Mouse (Mus musculus) MEL (cell line): Measurements from ENCODE around the gene Mrps10. TPM values are rescaled to one million over a fixed set of nuclear protein-coding genes. Genes with fewer than 3 reads are reported as not detected.
A peak's percentile ranks its signal among the peaks of the same experiment; 100 is the strongest.

Experiments
- DNase-seq: peaks from one replicate; pipeline ENCODE4 v3.0.0; 2011; ENCODE audit warnings: low read depth, low spot score
- H3K27ac ChIP-seq: 2 replicates; pipeline ENCODE4 v1.5.1; 2012; ENCODE audit warnings: low read depth, mild to moderate bottlenecking, control low read depth, low read length, moderate library complexity; ENCODE audit not compliant: control insufficient read depth
- H3K27me3 ChIP-seq, 2 experiments: fragments of 150-350 bp in 1 of 2; sonication (generic) in 1 of 2; 2 replicates each; pipeline ENCODE4 v1.6.1; 2012; ENCODE audit warnings: low read length in 2 of 2, mild to moderate bottlenecking in 2 of 2, improper control_type of control experiment in 1 of 2, moderate library complexity in 1 of 2; ENCODE audit not compliant: insufficient read depth in 2 of 2, control insufficient read depth in 1 of 2
- H3K36me3 ChIP-seq, 2 experiments: 2 replicates each; pipeline ENCODE4 v1.6.1; 2012 to 2014; ENCODE audit warnings: low read length in 2 of 2, improper control_type of control experiment in 1 of 2, inconsistent platforms in 1 of 2, mild to moderate bottlenecking in 1 of 2; ENCODE audit not compliant: insufficient read depth in 2 of 2, control insufficient read depth in 1 of 2
- H3K4me1 ChIP-seq, 2 experiments: fragments of 150-350 bp in 1 of 2; sonication (generic) in 1 of 2; 2 replicates each; pipeline ENCODE4 v1.6.1; 2012; ENCODE audit warnings: low read length in 2 of 2, improper control_type of control experiment in 1 of 2, mild to moderate bottlenecking in 1 of 2; ENCODE audit not compliant: insufficient read depth in 2 of 2, control insufficient read depth in 1 of 2
- H3K4me3 ChIP-seq, 2 experiments: fragments of 150-350 bp in 1 of 2; sonication (generic) in 1 of 2; 2 replicates each; pipeline ENCODE4 v1.5.1; 2012; ENCODE audit warnings: low read depth in 2 of 2, low read length in 2 of 2, mild to moderate bottlenecking in 2 of 2, moderate library complexity in 2 of 2, control low read depth in 1 of 2, improper control_type of control experiment in 1 of 2; ENCODE audit not compliant: control insufficient read depth in 1 of 2, insufficient read depth in 1 of 2
- H3K79me2 ChIP-seq: 2 replicates; pipeline ENCODE4 v1.6.1; 2012; ENCODE audit warnings: mild to moderate bottlenecking, low read length, moderate library complexity; ENCODE audit not compliant: control insufficient read depth, poor library complexity, insufficient read depth
- H3K9ac ChIP-seq: 2 replicates; pipeline ENCODE4 v1.6.1; 2012; ENCODE audit warnings: low read depth, mild to moderate bottlenecking, control low read depth, low read length, moderate library complexity; ENCODE audit not compliant: control insufficient read depth, poor library complexity, severe bottlenecking
- H3K9me3 ChIP-seq: fragments of 150-350 bp; sonication (generic); replicated peaks from 2 replicates; pipeline ENCODE4 v1.6.1; 2012; ENCODE audit warnings: mild to moderate bottlenecking, low read length, improper control_type of control experiment, moderate library complexity; ENCODE audit not compliant: insufficient read depth
- CTCF ChIP-seq, 3 experiments: IDR thresholded peaks in 2 of 3; conservative IDR thresholded peaks in 1 of 3; 2 replicates each; pipeline ENCODE4 v1.5.1; 2011 to 2012; ENCODE audit warnings: low read length in 3 of 3, low read depth in 2 of 3, mild to moderate bottlenecking in 2 of 3, improper control_type of control experiment in 1 of 3, inconsistent platforms in 1 of 3, mixed read lengths in 1 of 3, moderate library complexity in 1 of 3; ENCODE audit not compliant: control insufficient read depth in 1 of 3, insufficient read depth in 1 of 3, poor library complexity in 1 of 3, severe bottlenecking in 1 of 3
- ELF1 ChIP-seq: IDR thresholded peaks from 2 replicates; pipeline ENCODE4 v1.6.1; 2014; ENCODE audit warnings: low read depth, mild to moderate bottlenecking, inconsistent platforms, low read length, improper control_type of control experiment, moderate library complexity
- GATA1 ChIP-seq: IDR thresholded peaks from 2 replicates; pipeline ENCODE4 v1.6.1; 2011; ENCODE audit warnings: low read depth, low read length, improper control_type of control experiment
- MAZ ChIP-seq: IDR thresholded peaks from 2 replicates; pipeline ENCODE4 v1.6.1; 2012; ENCODE audit warnings: low read depth, mild to moderate bottlenecking, inconsistent platforms, low read length, improper control_type of control experiment
- MXI1 ChIP-seq: IDR thresholded peaks from 2 replicates; pipeline ENCODE4 v1.6.1; 2011; ENCODE audit warnings: mild to moderate bottlenecking, low read depth, low read length, improper control_type of control experiment
- MYC ChIP-seq: IDR thresholded peaks from 2 replicates; pipeline ENCODE4 v1.6.1; 2011; ENCODE audit warnings: low read depth, mild to moderate bottlenecking, low read length, improper control_type of control experiment, moderate library complexity
- NRF1 ChIP-seq: IDR thresholded peaks from 2 replicates; pipeline ENCODE4 v1.6.1; 2014; ENCODE audit warnings: low read depth, mild to moderate bottlenecking, inconsistent platforms, low read length, improper control_type of control experiment, moderate library complexity; ENCODE audit not compliant: poor library complexity, insufficient read depth, severe bottlenecking
- POLR2A ChIP-seq, 2 experiments: IDR thresholded peaks; 2 replicates each; pipeline ENCODE4 v1.6.1; 2011 to 2012; ENCODE audit warnings: low read length in 2 of 2, mild to moderate bottlenecking in 2 of 2, control low read depth in 1 of 2, improper control_type of control experiment in 1 of 2, low read depth in 1 of 2, moderate library complexity in 1 of 2; ENCODE audit not compliant: control insufficient read depth in 1 of 2, insufficient read depth in 1 of 2, poor library complexity in 1 of 2
- POLR2AphosphoS5 ChIP-seq: IDR thresholded peaks from 2 replicates; pipeline ENCODE4 v1.6.1; 2012; ENCODE audit warnings: low read depth, borderline replicate concordance, mild to moderate bottlenecking, inconsistent platforms, low read length, moderate library complexity, mixed read lengths
- RAD21 ChIP-seq: IDR thresholded peaks from 2 replicates; pipeline ENCODE4 v1.6.1; 2011; ENCODE audit warnings: mild to moderate bottlenecking, low read depth, low read length, improper control_type of control experiment
- SMC3 ChIP-seq: IDR thresholded peaks from 2 replicates; pipeline ENCODE4 v1.6.1; 2011; ENCODE audit warnings: low read depth, low read length, improper control_type of control experiment
- TBP ChIP-seq: IDR thresholded peaks from 2 replicates; pipeline ENCODE4 v1.8.0; 2011; ENCODE audit warnings: low read depth, low read length, improper control_type of control experiment
- UBTF ChIP-seq: IDR thresholded peaks from 2 replicates; pipeline ENCODE4 v1.6.1; 2012; ENCODE audit warnings: low read depth, mild to moderate bottlenecking, inconsistent platforms, low read length, improper control_type of control experiment, moderate library complexity, borderline replicate concordance; ENCODE audit not compliant: insufficient read depth
- ZC3H11A ChIP-seq: IDR thresholded peaks from 2 replicates; pipeline ENCODE4 v1.6.1; 2012; ENCODE audit warnings: low read depth, mild to moderate bottlenecking, inconsistent platforms, low read length, improper control_type of control experiment
- ZKSCAN1 ChIP-seq: IDR thresholded peaks from 2 replicates; pipeline ENCODE4 v1.6.1; 2012; ENCODE audit warnings: low read depth, mild to moderate bottlenecking, inconsistent platforms, low read length, improper control_type of control experiment, moderate library complexity
- ZNF384 ChIP-seq: IDR thresholded peaks from 2 replicates; pipeline ENCODE4 v1.6.1; 2012; ENCODE audit warnings: low read depth, mild to moderate bottlenecking, inconsistent platforms, low read length, improper control_type of control experiment
- polyA plus RNA-seq, 2 experiments: library from polyadenylated mRNA; stranded (reverse) in 1 of 2; unstranded in 1 of 2; fragments of >175 nt in 1 of 2; fragments of >200 nt in 1 of 2; gene quantifications; 2 replicates each; pipeline versions ENCODE4 v1.2.1 to v1.2.4; 2012; ENCODE audit warnings: low replicate concordance in 2 of 2, low read depth in 1 of 2; ENCODE audit not compliant: insufficient read length in 2 of 2, insufficient read depth in 1 of 2, missing spikeins in 1 of 2
- total RNA-seq: library from RNA; depleted of rRNA; stranded (reverse); fragments of 300-350 nt; gene quantifications from 2 replicates; pipeline ENCODE4 v1.2.3, GENCODE M21; 2012

Gene Mrps10
- total and polyA plus RNA-seq, 3 experiments: 78.9 to 442 (median 107) TPM

DNA sequence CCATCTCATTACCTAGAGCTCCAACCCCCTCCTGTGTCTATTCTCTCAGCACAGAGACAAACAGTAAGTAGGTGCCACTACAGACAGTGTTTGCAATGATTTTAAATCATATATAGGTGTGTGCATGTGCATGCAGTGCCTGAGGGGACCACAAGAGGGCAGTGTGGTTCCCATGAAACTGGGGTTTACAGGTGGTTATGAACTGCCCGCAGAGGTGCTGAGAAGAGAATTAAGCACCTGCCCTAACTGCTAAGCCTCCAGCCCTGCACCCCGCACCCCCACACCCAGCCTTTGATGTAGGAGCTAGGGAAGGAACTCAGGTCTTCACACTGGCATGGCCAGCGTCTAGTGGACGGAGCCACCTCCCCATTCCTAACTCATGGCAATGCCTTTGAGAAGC lies 18.0 kb downstream of the Mrps10 start:
- TF ChIP-seq MYC: 0 out of 2 replicates have a peak, but pooled peaks have one; percentile 45
- no peak for TF ChIP-seq MAZ
- no peak for TF ChIP-seq GATA1
- TF ChIP-seq CTCF (IDR thresholded peaks at IDR 0.05 in 2 of 3, conservative IDR thresholded peaks at IDR 0.05 in 1 of 3; ENCODE audit: control insufficient read depth in 1 of 3, insufficient read depth in 1 of 3, low read depth in 2 of 3, low read length in 3 of 3, poor library complexity in 1 of 3, severe bottlenecking in 1 of 3): peak; percentile 86 to 97 (median 89)
- peak; percentile 55 for TF ChIP-seq RAD21
- TF ChIP-seq SMC3: peak; percentile 74
- no peak for TF ChIP-seq ELF1
- TF ChIP-seq ZC3H11A: peak; percentile 61; the same call in 1 of the 2 replicates
- TF ChIP-seq POLR2AphosphoS5: no peak
- H3K9me3 ChIP-seq: no peaks in the 10 kb centered on the region
- no peaks in the 10 kb centered on the region for H3K79me2 ChIP-seq
- DNase-seq: peak; percentile 65
- no peaks in the 10 kb centered on the region for H3K4me1 ChIP-seq
- H3K36me3 ChIP-seq: no peaks in the 10 kb centered on the region
- no peaks in the 10 kb centered on the region for H3K27me3 ChIP-seq
- H3K27ac ChIP-seq: no peak overlapping the region
- no peak overlapping the region for H3K4me3 ChIP-seq
- H3K9ac ChIP-seq: no peak overlapping the region

- Histone ChIP-seq H3K27ac (no peak overlapping the region), H3K9me3 (no peaks in the 10 kb centered on the region), H3K27me3 (no peaks in the 10 kb centered on the region), H3K36me3 (no peaks in the 10 kb centered on the region), H3K79me2 (no peaks in the 10 kb centered on the region), H3K4me1 (peaks cover 0 to 7% of the 10 kb centered on the region in 2 experiments; a peak in 1 of 4 replicates), H3K4me3 (peak overlapping the region; percentile 52 to 91), H3K9ac (peak overlapping the region; percentile 76)
- TF ChIP-seq ZKSCAN1 (peak; percentile 69; the same call in 1 of the 2 replicates), TBP (no peak), NRF1 (peak; percentile 47; the same call in 1 of the 2 replicates)
- peak; percentile 47 for DNase-seq
Observed at GRCm38 (mm10) chr17:47394223-47394869, 25.7 kb downstream of the Mrps10 start.

DNA sequence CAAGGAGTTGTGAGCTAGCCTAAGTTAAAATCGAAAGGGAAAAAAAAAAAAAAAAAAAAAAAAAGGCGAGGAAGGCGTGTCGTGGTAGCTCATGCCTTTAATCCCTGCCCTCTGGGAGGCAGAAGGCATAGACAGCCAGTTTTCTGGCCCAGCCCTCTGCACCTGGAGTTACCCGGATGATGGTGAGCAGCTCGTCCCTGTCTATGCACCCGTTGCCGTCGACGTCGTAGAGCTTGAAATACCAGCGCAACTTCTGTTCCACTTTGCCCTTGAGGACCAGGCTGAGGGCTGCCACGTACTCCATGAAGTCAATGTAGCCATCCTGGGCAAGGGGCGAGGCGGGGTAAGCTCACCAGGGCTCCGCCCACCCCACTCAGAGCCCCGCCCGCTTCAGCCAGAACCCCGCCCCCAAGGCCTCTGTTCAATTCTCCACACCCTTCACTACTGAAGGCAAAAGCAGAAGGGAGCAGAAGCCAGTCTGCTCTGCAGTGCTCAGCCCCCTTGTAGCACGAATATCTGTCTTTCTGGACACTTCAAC lies 26.8 kb downstream of the Mrps10 start:
- peak overlapping the region; percentile 19; the same call in 1 of the 2 replicates for H3K27ac ChIP-seq
- H3K9me3 ChIP-seq: no peaks in the 10 kb centered on the region
- no peaks in the 10 kb centered on the region for H3K36me3 ChIP-seq
- no peaks in the 10 kb centered on the region for H3K79me2 ChIP-seq
- peak overlapping the region; percentile 76 for H3K9ac ChIP-seq
- DNase-seq: peak; percentile 93
- no peaks in the 10 kb centered on the region for H3K27me3 ChIP-seq
- peak overlapping the region; percentile 52 to 91 for H3K4me3 ChIP-seq
- TF ChIP-seq MAZ (peak; percentile 40; the same call in 1 of the 2 replicates), TBP (peak; percentile 53; the same call in 1 of the 2 replicates), POLR2A (IDR thresholded peaks at IDR 0.05; ENCODE audit: control insufficient read depth in 1 of 2, insufficient read depth in 1 of 2, low read depth in 1 of 2, low read length in 2 of 2, poor library complexity in 1 of 2) (peak in 1 of 2 experiments; percentile 50; a peak in 1 of 4 replicates), RAD21 (no peak), UBTF (0 out of 2 replicates have a peak, but pooled peaks have one; percentile 41), ZNF384 (peak; percentile 99), MYC (0 out of 2 replicates have a peak, but pooled peaks have one; percentile 23), SMC3 (no peak), MXI1 (0 out of 2 replicates have a peak, but pooled peaks have one; percentile 23), ZKSCAN1 (peak; percentile 56; the same call in 1 of the 2 replicates)
- H3K4me1 ChIP-seq: peaks cover 0 to 7% of the 10 kb centered on the region in 2 experiments; a peak in 1 of 4 replicates
